Mouse (Mus musculus) megakaryocyte-erythroid progenitor cell, adult 5 weeks (primary cell): ENCODE measurements around the gene Ripply3. TPM values are rescaled to one million over a fixed set of nuclear protein-coding genes. Genes with fewer than 3 reads are reported as not detected.

Experiments
- polyA plus RNA-seq: library from polyadenylated mRNA; stranded (reverse); fragments of >175 nt; gene quantifications from 2 replicates; pipeline ENCODE4 v1.2.3, GENCODE M21; 2012

The Ripply3 gene
- polyA plus RNA-seq, result 0.12 and 0.16 TPM in 2 replicates

DNA sequence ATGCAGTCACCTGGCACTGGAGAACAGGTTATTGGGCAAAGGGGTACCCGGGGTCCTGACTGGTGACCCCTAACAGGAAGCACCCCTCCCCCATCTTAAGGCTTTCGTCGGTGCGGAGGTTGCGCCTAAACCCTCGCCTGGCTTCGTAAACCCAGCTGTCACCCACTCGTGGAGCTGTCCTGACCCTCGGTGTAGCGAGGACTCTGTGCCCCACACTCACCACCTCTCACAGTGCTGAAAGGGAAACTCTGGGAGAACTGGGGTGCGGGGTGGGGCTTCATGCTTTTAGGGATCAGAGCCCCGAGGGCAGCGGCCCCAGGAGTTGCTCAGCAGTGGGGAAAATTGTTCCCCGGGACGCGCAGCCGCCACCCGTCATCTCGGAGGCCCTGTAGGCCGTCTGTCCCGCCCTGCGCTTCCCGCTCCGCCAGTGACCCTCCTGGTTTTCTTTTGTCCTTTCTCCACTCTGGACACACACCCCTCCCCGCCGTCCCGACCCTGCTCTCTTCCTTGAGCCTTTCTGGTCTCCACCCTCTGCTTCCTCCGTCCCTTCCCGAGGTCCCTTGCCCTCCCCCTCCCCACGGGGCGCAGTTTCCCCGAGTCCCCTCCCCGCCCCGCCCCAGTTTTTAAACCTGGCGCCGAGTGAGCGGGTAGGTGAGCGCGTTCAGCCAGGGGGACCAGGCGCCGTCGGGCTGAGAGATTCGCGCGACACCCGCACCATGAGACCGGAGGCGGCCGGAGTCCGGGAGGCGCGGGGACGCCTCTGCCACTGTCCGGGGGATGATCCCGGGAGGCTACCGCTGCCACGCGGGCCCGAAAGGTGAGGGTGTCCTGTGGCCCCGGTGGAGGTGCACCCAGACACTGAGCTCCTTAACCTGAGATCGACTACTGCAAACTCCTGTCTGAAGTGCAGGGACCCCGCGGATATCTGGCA is at the start of gene Ripply3:
TSS of gene Ripply3 (plus strand) at position 640 of the 931 bp plus-strand sequence.

DNA sequence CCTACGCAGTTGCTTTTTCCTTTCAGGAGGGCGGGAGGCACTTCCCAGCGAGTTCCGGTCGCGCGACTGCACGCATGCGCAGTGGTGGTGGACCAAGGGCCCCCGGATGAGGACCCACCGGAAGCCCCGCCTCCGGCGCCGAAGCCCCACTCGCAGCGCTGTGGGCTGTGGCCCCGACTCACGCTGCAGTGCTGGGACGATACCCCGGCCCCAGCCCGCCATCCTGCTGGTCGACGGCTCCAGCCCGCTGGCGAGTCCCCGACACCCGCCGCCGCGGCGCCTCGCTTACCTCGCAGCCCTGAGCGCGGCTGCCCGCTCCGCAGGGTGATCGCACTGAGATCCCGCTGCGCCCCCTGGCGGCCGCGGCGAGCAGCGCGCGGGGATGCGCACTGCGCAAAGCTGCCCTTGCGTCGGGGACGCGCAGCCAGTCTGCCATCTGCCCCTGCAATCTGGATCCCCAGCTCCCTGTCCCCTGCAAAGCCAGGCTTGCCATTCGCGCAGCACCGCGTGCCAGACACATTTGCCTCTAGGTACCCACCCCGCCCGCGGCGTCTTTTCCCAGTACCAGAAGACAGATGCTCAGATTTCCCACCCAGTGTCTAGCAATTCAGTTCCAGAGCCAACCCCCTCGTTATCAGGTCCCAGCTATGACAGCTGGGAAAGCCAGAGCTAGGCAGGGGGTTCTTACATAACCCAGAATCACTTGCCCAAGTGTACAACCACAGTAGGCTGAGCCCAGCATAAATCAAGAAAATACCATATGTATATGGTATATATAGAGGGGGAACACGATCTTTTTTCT is 14.8 kb upstream of the Ripply3 start, which contains the start of gene Hlcs:
TSS of gene Hlcs (minus strand) at position 343 of the 802 bp plus-strand sequence.

DNA sequence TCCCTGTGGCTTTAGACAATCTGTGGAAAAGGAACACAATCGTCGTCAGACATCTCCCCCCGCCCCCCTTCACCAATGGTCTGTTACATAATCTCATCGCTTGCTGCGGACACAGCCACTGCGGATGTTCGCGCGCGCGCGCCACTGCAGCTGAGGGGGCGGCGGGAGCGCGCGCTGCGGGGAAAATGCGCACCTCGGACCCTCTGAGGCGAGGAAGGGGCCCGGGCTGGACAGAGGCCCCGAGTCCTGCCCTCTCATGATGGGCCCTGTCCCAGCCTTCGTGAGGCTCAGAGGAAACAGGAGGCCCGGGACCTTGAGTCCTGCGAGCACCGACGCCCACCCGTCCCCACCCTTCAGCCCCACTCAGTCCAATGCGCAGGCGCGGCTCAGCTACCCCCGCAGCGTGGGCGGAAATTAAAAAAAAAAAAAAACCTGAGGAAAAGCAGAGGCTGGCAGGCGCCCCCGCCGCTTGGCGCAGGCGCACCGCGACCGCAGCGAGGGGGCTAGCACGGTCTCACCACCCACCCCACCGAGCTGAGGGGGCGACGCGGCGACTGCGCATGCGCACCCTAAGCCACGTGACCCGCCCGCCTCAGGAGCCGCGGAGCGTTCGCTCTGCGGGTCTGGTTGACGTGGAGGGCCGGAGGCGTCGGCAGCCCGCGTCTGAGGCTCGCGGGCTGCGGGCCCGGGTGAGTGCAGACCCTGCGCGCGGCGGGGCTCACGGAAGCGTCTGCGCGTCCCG is 42.1 kb downstream of the Ripply3 start, which contains the start of gene Ttc3:
TSS of gene Ttc3 (plus strand) at position 446 of the 742 bp plus-strand sequence.

DNA sequence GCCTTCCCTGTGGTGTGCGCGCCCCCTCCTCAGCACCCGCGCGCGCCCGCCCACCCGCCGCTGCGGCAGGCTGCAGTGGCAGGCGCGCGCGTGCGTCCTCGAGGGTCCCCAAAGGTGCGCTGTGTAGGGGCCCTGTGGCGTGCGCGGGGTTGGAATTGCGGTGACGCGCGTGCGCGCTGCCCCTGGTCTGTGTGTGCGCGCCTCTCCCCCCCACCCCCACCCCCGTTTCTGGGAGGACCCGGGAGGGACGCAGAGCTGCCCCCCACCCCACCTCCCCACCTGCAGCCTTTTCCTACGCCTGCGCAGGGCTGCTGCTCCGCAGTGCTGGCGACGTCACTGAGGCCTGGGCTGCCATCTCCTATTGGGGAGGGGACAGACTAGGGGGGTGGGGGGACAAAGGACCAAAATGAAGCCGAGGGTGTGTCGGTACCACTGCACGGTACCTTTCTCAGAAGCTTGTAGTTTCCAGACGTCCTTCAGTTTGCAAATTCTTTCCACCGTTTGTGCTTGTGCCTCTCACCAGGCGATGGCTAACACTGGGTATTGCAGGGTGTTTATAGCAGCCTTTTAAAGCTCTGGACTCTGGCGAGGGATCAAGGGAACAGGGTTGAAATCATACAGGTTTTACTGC is 43.2 kb downstream of the Ripply3 start, which contains the start of gene Pigp:
TSS of gene Pigp (minus strand) at position 542 of the 631 bp plus-strand sequence.

Other genes with a start within 250 kb of the Ripply3 start
- gene Sim2, start 243.5 kb upstream of the Ripply3 start, polyA plus RNA-seq, result 0.31 TPM in 1 of 2 replicates, not detected in the other
- gene Hlcs, start 14.8 kb upstream of the Ripply3 start, polyA plus RNA-seq, result 5.1 and 6.1 TPM in 2 replicates
- gene Ttc3, start 42.2 kb downstream of the Ripply3 start, polyA plus RNA-seq, result 7.0 and 8.8 TPM in 2 replicates
- 15.5 and 16.1 TPM in 2 replicates for gene Pigp, start 43.4 kb downstream of the Ripply3 start, polyA plus RNA-seq
- 2.2 and 3.2 TPM in 2 replicates for gene Vps26c, start 198.4 kb downstream of the Ripply3 start, polyA plus RNA-seq
- gene Dyrk1a, start 241.6 kb downstream of the Ripply3 start, polyA plus RNA-seq, result 14.1 and 18.2 TPM in 2 replicates